Mouse (Mus musculus) adrenal gland, adult 18-20 months (tissue): ENCODE measurements around the gene Gm10306. TPM values are rescaled to one million over a fixed set of nuclear protein-coding genes. Genes with fewer than 3 reads are reported as not detected.

Experiments used
- DNase-seq, 2 experiments: peaks; one replicate each; pipeline ENCODE4 v3.0.0; 2021 to 2022; ENCODE audit warnings: low spot score in 2 of 2
- long read RNA-seq, 2 experiments: library from polyadenylated mRNA; stranded (forward); transcript quantifications; one replicate each; pipeline ENCODE4 v2.0.0; 2021
- total RNA-seq, 2 experiments: library from RNA; stranded (reverse); gene quantifications; 1 replicate in 1 of 2; 2 replicates in 1 of 2; pipeline ENCODE4 v1.2.3; 2021

The Gm10306 gene
- not detected for total RNA-seq
- long read RNA-seq, experiment 1: 0 reads
- long read RNA-seq, experiment 2: 0 reads

DNA sequence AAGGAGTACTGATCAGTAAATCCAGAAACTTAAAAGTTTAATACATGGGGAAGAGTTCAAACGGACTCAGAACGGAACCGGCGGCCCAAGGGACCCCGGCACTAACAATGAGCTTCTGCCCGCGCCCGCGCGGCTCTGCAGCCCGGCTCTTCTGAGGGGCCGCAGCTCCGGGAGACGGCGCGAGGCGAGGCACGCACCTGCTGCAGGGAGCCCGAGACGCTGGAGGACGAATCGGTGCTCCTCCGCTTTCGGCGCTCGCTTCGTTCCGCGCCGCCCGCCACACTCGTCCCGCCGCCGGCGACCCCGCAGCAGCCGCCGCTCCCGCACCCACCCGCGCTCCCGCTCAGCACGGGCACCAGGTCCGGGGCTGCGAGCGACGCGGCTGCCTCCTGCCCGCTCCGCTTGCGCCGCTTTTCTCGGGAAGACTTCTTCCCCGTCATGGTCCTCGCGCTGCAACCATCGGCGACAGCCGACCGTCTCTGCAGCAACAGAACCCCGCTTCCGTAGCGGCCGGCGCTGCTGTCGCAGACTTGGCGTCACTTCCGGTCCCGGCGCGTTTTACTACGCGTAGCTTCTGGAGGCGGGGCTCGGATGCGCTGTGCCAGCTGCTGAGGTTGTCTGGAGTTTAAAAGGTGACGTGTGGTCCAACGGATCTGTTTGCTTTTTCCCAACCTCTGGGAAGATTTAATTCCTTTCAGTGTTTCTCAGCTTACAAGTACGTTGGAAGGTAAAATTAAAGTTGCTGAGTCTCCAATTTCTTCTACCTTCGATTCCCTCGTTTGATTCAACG lies at the start of gene Gm10306, which contains the start of gene Caap1:
Gene Gm10306, plus strand, starts transcription at position 282 of the 790 bp plus-strand sequence.
Gene Caap1, minus strand, starts transcription at position 532 of the 790 bp plus-strand sequence.
- peak; percentile 96 for DNase-seq

DNA sequence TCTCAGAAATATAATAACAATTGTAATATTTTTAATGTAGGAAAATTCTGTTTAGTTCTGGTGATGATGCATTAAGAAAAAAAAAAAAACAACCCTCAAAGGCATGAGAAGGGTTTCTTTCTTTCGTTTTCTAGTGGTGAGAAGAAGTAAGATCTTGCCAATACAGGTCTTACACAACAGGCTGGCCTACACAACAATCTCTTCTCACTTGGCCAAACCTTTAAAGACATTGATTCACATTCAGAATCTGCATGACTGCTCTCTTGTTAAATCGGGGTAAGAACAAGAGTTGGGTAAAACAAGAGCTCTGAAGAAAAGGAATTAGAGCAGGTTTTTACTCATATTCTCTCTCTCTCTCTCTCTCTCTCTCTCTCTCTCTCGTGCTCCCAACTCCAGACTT lies 41.0 kb upstream of the Gm10306 start:
- DNase-seq: no peak

DNA sequence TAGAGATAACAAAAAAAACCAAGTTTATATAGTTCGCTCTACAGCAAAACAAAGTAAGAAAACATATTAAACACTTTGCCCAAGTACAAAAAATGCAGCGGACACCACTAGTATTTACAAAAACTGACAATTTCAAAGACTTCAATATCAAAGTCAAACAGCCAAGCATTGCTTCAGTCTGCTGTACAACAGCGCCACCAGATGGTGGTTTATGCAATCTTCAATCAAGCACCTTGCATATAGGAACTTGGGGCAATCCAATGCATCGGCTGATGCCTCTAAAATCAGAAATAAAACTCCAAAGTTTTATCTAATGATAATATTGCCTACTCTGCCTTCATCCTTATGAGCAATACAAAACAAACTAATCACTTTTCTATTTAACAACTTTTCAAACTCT lies 38.7 kb upstream of the Gm10306 start:
- DNase-seq: peak; percentile 30 to 42

DNA sequence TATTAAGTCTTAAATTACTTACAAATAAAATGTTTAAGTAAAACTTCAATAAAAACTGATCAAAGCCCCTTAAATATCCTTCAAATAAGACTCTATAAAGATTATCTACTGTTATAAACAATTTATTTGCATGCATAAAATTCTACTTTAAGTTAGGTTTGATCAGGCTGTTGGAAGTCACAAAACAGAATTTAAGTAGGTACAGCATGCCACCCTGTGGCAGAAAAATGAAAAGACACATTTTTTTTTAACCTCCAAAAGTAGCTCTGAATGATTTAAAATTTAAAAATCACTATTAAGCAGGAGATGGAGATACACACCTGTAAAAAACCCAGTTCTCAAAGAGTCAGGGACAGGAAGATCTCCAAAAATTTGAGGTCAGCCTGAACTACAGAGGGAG lies 33.0 kb upstream of the Gm10306 start:
- no peak for DNase-seq

DNA sequence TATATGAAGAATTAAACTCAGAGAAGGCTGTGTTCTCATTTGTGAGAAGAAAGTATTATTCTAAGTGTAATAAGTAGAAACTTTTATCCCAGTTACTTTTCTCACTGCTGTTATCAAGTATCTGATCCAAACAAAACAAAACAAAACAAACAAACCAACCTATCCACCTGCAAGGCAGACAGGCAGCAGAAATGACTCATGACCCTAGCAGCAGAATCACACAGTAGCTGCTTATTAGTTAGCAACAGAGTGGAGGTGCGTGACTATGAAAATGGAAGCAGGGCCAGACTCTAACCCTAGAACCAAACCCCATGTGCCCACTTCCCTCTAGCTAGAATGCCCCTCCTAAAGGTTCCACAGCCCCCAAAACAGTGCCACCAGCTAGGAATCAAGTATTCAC lies 26.9 kb upstream of the Gm10306 start:
- DNase-seq: no peak

DNA sequence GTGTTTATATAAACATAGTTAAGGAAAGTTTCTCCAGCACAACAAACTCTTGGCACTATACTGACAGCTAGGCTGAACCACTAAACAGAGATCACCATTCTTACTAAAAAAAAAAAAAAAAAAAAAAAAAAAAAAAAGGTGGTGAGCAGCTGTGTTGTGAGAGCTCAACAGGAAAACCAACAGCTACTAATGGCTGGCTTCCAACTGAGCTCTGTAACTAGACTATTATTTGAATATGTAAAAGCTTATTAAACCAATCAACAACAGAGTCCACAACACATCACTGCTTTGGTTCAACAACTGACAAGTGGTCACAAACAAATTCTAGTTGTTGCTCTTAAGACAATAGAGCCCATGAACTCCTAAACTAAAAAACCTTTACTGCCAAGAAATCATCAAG lies 23.1 kb upstream of the Gm10306 start:
- no peak for DNase-seq

DNA sequence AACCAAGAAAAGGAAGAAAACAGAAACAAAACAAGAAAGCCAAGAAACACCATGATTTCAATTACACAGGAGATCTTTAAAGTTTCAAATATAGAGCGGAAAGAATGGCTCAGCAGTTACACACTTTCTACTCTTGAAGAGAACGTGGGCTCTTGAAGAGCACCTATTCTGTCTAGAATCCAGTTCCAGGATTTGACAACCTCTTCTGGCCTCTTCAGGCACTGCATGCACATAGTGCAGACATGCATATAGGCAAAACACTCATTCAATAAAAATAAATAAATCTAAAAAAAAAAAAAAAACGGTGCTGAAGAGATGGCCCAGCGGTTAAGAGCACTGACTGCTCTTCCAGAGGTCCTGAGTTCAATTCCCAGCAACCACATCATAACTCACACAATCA lies 13.3 kb upstream of the Gm10306 start:
- DNase-seq: no peak

DNA sequence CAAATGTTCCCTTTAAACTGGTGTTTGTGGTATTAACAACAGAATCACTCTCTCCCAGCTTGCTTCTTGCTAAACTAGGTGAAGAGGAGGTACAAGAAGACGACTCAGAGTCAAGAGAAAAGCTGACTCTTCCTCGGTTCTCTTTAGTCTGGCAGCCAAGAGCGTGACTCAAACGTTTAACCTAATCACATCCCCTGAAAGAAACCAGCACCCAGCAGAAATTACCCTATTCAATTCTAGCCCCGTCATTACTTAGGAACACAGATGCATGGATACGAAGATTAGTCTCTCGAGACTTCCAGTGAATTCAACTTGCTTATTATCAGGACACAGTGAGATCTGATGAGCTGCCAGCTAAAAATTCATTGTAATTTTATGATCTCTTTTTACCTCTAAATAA lies 12.0 kb upstream of the Gm10306 start:
- DNase-seq: no peak

DNA sequence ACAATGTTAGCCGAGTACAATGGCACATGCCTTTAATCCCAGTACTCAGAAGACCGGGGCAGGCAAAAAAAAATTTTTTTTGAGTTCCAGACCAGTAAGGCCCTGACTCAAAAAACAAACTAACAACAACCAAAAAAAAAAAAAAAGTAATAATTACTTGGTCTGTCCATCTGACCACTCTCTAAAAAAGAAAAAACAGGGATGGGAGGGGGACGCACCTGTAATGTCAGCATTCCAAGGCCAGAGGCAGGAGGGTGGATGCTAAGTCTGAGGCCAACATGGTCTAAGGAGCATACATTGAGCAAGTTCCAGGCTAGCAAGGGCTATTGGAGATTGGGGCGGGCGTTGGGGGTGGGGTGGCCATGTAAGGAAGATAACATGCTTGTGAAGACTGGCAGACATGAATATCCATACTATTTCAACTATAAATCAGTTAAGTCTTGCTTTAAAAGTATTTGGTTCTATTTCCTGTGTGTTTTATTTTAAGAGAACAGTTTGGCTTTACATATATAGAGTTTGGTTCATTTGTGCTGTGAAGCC lies 1.3 kb upstream of the Gm10306 start:
- DNase-seq: no peak

DNA sequence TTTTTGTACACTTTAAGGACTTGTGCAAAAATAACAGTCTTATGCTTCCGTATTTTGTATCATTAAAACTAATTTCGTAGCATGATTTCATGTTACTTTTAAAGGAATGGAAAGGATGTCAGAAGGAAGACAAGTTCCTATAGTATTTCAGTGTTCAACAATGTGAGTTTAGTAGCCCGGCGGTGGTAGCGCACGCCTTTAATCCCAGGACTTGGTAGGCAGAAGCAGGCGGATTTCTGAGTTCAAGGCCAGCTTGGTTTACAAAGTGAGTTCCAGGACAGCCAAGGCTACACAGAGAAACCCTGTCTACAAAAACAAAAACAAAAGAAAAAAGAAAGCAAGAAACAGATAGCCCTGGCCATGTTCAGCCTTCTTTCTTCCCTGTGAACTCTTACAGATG lies 799 bp downstream of the Gm10306 start:
- no peak for DNase-seq

DNA sequence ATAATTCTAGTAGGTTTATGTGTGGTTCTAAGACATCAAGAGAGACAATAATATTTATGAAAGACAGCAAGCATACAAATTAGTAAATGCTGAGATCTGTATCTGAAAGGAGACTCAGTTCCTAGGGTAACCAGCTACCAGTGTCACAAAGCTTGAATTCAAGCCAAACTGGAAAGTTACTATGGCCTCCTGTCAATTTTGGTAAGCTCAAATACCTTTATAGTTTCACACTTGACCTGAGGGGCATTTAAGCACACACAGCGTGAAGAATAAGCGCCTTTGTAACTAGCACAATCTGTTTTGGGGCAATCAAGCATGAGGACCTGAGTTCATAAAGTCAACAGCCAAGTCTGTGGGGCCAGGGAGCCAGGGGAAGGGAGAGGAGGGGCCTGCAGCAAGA lies 2.9 kb downstream of the Gm10306 start:
- no peak for DNase-seq

DNA sequence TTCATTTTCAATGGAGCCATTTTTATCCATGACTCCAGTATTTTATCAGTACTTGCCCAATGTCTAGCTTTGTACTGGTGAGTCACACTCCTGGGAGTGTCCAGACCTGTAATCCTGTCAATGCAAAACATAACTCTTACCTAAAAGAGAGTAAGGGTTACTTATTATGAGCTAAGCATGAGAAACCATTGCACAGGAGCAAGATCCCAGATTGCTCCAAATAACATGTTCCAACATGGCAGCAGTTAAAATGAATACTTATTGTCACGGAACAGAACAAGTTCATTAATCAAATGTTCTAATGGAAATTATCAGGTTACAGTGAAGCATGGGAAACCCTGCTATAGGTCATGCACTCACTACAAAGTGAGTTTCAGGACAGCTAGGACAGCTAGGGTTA lies 4.0 kb downstream of the Gm10306 start:
- no peak for DNase-seq

DNA sequence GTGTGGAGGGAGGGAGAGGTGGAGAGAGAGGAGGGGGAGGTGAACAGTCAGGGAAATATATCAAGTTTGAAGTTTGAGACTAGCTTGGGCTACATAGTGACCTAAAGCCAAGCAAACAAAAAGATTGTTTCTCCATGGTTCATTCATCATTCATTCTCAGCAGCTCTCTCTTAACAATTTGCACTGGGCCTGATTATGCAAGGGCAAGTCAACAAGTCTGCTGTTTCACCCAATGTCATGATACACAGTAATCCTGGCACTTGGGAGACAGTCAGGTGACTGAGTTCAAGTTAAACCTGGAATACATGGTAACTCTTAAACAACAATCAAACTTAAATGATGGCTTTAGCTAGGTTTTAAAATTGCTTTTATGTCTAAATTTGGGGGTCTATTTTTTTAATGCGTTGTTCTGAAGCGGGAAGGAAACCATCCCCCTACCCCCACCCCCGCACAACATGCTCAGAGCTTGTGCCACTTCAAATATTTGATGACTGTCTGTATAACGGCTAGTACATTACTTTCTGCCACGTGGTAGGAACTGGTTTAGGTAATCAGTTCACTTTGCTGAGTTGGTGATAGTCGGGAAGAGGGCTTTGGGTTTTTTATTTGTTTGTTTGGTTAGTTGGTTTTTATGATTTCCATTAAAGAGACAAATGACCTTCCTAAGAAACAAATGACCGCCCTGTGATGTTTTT lies 5.8 kb downstream of the Gm10306 start:
- no peak for DNase-seq

DNA sequence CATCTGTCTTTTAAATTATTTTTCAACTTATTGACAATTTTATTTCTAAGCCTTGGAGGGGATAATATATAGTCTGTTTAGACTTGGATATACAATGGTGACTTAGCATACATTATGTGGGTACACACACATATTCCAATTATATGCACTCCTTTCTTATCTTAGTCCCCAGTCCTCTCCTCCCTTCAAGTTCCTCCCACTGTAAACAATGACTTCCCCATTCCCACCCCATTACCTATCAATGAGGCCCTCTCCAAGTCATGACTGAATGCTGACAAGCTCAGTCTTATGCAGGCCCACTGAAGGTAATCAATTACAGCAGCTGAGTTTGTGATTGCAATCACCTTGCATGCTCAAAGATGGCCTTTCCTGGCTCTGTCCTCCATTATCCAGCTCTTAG lies 8.0 kb downstream of the Gm10306 start:
- no peak for DNase-seq

DNA sequence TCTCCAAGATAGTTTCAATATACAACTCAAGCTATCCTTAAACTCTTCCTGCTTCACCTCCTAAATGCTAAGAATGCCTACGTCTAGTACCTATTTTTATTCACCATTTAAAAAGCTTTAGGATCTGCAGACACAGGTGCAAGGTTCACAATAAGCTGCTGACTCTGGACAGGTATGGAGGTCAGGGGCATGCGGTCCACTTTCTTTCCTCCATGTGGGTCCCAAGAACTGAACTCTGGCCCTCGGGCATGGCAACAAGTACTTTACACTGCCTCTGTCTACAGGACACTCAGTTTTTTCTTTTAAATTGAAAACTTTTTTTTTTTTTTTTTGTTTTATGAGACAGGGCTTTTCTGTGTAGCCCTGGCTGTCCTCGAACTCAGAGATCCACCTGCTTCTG lies 16.3 kb downstream of the Gm10306 start:
- DNase-seq: no peak

DNA sequence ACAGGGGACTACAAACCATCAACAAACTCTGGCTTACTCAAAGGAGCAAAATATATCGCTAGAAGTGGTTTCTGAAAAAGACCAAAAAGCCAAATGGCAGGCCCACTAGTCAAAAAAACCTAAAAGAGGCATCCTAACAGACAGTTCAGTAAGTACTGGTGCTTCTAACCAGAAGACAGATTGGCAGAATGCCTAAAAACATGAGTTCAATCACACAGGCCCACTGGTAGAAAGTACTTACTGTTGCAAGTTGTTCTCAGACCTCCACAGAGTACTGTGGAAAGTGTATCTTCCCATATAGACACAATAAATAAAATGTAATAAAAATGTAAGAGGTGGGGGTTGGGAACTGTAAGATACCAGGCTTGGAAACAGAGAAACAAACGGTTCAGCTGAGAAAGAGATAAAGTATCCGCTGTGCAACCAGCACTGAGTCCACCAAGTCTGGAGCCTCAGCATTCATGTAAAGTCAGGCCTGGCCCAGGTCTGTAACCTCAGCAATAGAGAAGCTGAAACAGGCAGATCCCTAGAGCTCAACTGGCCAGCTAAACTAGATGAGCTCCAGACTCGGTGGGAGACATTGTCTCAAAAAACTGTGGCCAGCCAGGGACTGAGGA lies 35.5 kb downstream of the Gm10306 start:
- no peak for DNase-seq

DNA sequence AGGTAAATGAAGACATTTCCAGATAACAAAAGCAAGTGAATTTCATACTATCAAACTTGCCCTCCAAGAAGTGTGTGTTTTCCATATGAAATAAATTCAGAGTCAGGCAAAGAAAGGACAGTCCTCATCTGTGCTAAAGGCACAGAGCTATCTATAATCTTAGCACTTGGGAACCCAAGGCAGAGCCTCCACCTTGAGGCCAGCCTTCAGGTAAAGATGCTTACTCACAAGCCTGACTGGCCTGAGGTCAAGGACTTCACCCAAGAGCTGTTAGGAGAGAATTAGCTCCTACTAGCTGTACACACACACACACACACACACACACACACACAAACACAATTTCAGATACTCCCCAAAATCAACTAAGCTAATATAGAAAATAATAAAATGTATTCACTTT lies 36.4 kb downstream of the Gm10306 start:
- no peak for DNase-seq

DNA sequence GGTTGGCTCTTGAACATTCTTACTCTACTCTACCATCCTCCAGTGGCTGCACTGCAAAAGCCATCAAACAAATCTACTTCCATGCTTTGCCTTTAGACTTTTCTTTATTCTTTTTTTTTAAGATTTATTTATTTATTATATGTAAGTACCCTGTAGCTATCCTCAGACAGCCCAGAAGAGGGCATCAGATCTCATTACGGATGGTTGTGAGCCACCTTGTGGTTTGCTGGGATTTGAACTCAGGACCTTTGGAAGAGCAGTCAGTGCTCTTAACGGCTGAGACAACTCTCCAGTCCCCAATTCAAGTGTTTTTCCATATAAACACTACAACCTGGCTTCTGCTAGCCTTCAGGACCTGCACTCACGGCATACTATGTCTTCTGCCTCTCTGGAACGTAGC lies 45.0 kb downstream of the Gm10306 start:
- no peak for DNase-seq

DNA sequence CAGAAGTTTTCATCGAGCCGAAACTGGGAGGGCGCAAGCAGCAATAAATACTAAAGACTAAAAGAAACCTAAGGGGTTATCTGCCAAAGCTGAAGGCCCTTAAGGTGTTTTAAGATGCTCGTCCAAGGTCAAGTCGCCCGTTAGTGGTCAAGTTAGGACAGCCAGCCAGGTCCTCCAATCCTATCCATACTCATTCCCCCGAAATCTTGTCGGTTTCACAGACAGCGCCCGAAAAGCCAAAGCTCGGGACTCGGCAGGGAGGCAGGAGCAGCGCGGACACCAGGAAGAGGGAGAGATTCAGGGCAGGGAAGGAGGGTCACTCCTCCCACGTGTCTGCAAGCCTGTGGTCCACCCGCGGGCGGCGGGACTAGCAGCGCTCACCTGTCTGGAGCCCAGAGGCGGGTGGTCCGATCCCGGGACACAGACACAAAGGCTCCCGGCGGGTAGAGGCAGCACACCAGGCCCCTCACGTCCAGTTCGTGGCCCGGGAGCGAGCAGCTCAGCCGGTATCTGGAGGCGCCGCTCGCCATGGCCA lies 46.2 kb downstream of the Gm10306 start:
- DNase-seq: no peak

DNA sequence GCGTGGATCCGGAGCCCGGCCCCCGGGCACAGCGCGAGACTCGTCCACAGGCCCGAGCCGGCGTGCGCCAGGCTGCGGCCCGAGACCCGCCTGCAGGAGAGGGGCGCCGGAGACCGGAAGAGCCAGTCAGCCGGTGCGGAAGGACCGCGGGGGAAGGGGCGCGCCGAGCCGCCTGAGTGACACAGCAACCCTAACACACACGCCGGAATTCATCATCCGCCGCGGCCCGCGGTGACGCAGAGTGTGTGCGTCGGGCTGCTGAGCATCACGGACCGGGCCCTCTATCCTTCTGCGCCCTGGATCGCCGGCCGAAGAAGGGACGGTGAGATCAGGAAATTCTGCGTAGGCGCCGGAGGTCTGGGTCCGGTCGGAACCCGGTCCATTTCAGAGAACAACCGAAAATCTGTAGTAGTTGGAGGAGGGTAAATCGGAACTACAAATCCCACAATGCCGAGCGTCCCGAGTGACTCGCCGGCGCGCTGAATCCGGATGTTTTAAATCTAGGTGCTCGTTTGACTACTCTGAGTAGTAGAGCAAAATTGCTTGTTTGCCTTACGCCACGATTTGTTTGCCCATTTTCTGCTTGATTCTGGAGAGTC lies 46.8 kb downstream of the Gm10306 start, which contains the start of gene Plaa:
Gene Plaa, minus strand, starts transcription at position 214 of the 599 bp plus-strand sequence.
- DNase-seq: peak; percentile 90 to 92

DNA sequence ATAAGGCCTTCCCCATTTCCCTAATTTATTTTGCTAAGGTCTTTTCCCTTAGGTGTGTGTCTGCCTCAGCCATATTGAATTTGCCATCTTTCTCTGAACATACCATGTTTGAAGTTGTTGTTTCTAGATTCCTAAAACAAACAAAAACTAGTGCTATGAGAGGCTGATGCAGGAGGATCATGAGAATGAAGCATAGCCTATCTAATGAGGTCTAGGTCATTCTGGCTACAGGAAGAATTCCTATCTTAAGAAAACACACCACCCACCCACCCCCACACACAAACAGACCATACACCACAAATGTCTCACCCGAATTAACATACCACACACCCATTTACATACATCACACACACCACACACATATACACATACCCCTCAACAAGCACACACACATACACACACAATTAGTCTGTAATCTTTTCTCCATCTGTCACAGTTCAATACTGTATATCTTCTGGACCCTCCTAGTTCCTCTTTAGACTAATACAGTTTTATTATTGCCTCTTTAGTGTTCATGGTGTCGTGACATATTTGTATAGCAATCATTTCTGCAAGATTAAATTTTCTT lies 48.2 kb downstream of the Gm10306 start:
- DNase-seq: no peak
